Mouse (Mus musculus) T-helper 17 cell (primary cell): Measurements from ENCODE around the gene Dynll1.

Source experiments
- in situ Hi-C, 2 experiments: fragments of 300-600 bp; cut with MboI, MseI; formaldehyde crosslinking; loops; 1 replicate in 1 of 2; 2 replicates in 1 of 2; pipeline ENCODE4 v1.15.1; 2025; ENCODE audit warnings: high pct_unique_total_duplicates in 2 of 2

Dynll1 gene

GRCm38 (mm10) chr5:115269969-115270368 lies 30.8 kb downstream of the Dynll1 start:
- in situ Hi-C loops, result no loop called here

GRCm38 (mm10) chr5:115268266-115268665 lies 32.5 kb downstream of the Dynll1 start:
- in situ Hi-C loops, result no loop called here

- in situ Hi-C loops, result no loop called here
Observed at GRCm38 (mm10) chr5:115267469-115268045, 33.2 kb downstream of the Dynll1 start.

GRCm38 (mm10) chr5:115266787-115267468 lies 33.9 kb downstream of the Dynll1 start:
- in situ Hi-C loops, result no loop called here

- in situ Hi-C loops, result no loop called here
Observed at GRCm38 (mm10) chr5:115266340-115266739, 34.5 kb downstream of the Dynll1 start.

GRCm38 (mm10) chr5:115262502-115263291 lies 38.1 kb downstream of the Dynll1 start:
- in situ Hi-C loops, result no loop called here

- in situ Hi-C loops, result no loop called here
Observed at GRCm38 (mm10) chr5:115261880-115262279, 38.9 kb downstream of the Dynll1 start.

- in situ Hi-C loops, result no loop called here
Observed at GRCm38 (mm10) chr5:115261141-115261540, 39.7 kb downstream of the Dynll1 start.

GRCm38 (mm10) chr5:115260356-115260755 lies 40.4 kb downstream of the Dynll1 start:
- in situ Hi-C loops, result no loop called here

- in situ Hi-C loops, result no loop called here
Observed at GRCm38 (mm10) chr5:115256909-115257546, 43.8 kb downstream of the Dynll1 start.

- in situ Hi-C loops, result no loop called here
Observed at GRCm38 (mm10) chr5:115255472-115255871, 45.3 kb downstream of the Dynll1 start.
